Mouse (Mus musculus) erythroblast, embryonic 14.5 days (primary cell): ENCODE measurements around the gene Zfp84.

ENCODE experiments used
- GATA1 ChIP-seq: IDR thresholded peaks from 2 replicates; pipeline ENCODE4 v1.6.1; 2012; ENCODE audit warnings: low read length, inconsistent platforms, mixed read lengths
- TAL1 ChIP-seq: IDR thresholded peaks from 3 replicates; pipeline ENCODE4 v1.6.1; 2012; ENCODE audit warnings: low read length, inconsistent platforms, mixed read lengths

DNA sequence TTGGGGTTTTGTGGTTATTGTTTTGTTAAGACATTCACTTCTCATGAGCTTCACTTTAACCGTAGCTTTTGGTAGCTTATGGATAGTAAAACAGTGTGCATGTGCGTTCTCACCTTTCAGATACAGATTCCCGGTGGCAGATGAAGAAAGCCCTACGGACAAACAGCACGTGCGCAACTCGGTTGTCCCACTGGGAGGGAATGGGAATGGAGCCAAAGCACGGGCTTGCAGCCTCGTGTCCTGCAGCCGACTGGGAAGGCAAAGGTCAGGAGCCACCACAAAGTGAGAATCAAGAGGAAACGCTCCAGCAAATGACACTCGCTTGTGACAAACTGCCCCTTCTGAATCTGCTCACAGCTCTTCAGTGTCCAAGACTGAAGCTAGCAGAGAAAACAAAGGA is 59.6 kb downstream of the Zfp84 start:
- TF ChIP-seq GATA1 (no peak), TAL1 (no peak)
